Mouse (Mus musculus): ENCODE results near the gene Ccsap. TPM values are rescaled to one million over a fixed set of nuclear protein-coding genes. Genes with fewer than 3 reads are reported as not detected.

Gene Ccsap
- polyA plus RNA-seq, 1 experiment from 2014 or later: 5.7 TPM

- H3K27me3 ChIP-seq: no peaks in the 10 kb centered on the region
- WGBS: 85% methylated on average over 4 of the region's 4 CpGs
- no peak overlapping the region for H3K4me2 ChIP-seq
- H3K9ac ChIP-seq: no peak overlapping the region
- no peaks in the 10 kb centered on the region for H3K9me3 ChIP-seq
- ATAC-seq (ENCODE audit: low FRiP score, low read depth): no peak
- no peaks in the 10 kb centered on the region for H3K36me3 ChIP-seq
- H3K4me3 ChIP-seq: no peak overlapping the region
- H3K4me1 ChIP-seq (replicated peaks): no peaks in the 10 kb centered on the region
- H3K27ac ChIP-seq (replicated peaks): no peak overlapping the region
Observed at GRCm38 (mm10) chr8:123849352-123849751, 10.7 kb downstream of the Ccsap start.

- WGBS: 71% methylated on average over 3 of the region's 3 CpGs
- H3K27me3 ChIP-seq: no peaks in the 10 kb centered on the region
- H3K4me3 ChIP-seq: no peak overlapping the region
- no peaks in the 10 kb centered on the region for H3K4me1 ChIP-seq (replicated peaks)
- no peak overlapping the region for H3K4me2 ChIP-seq
- no peak overlapping the region for H3K27ac ChIP-seq (replicated peaks)
- no peaks in the 10 kb centered on the region for H3K9me3 ChIP-seq
- H3K9ac ChIP-seq: no peak overlapping the region
- ATAC-seq (ENCODE audit: low FRiP score, low read depth): no peak
- no peaks in the 10 kb centered on the region for H3K36me3 ChIP-seq
Observed at GRCm38 (mm10) chr8:123847546-123847945, 12.5 kb downstream of the Ccsap start.

DNA sequence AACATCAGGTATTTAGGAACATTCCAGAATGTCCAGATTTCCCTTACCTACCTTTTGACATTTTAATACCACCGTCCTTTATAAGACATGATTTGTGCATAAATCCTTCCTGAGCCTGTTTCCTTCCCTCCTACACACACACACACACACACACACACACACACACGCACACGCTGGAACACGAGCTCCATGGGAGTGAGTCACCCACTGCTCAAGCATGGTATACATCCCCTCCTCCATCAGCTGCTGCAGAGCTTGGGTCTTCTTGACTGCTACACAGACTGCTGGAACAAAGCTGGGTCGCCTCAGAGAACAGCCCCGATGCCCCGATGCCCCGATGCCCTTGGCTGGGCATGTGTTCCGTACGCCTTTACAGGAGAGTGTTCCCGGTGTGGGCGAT lies 13.5 kb downstream of the Ccsap start:
- no peak overlapping the region for H3K4me3 ChIP-seq
- H3K36me3 ChIP-seq: no peaks in the 10 kb centered on the region
- no peak for ATAC-seq (ENCODE audit: low FRiP score, low read depth)
- H3K9ac ChIP-seq: no peak overlapping the region
- no peak overlapping the region for H3K4me2 ChIP-seq
- no peaks in the 10 kb centered on the region for H3K27me3 ChIP-seq
- H3K9me3 ChIP-seq: no peaks in the 10 kb centered on the region
- 94% methylated on average over 12 of the region's 12 CpGs for WGBS
- H3K27ac ChIP-seq (replicated peaks): no peak overlapping the region
- no peaks in the 10 kb centered on the region for H3K4me1 ChIP-seq (replicated peaks)

- H3K36me3 ChIP-seq: no peaks in the 10 kb centered on the region
- no peaks in the 10 kb centered on the region for H3K9me3 ChIP-seq
- H3K4me2 ChIP-seq: no peak overlapping the region
- H3K27me3 ChIP-seq: no peaks in the 10 kb centered on the region
- WGBS: 93% methylated on average over 10 of the region's 10 CpGs
- no peak overlapping the region for H3K9ac ChIP-seq
- no peak overlapping the region for H3K4me3 ChIP-seq
- no peak overlapping the region for H3K27ac ChIP-seq (replicated peaks)
- ATAC-seq (ENCODE audit: low FRiP score, low read depth): no peak
- no peaks in the 10 kb centered on the region for H3K4me1 ChIP-seq (replicated peaks)
Observed at GRCm38 (mm10) chr8:123845991-123846390, 14.0 kb downstream of the Ccsap start.

GRCm38 (mm10) chr8:123845114-123845513 lies 14.9 kb downstream of the Ccsap start:
- H3K4me1 ChIP-seq (replicated peaks): no peaks in the 10 kb centered on the region
- no peak overlapping the region for H3K4me2 ChIP-seq
- H3K9me3 ChIP-seq: no peaks in the 10 kb centered on the region
- no peak overlapping the region for H3K9ac ChIP-seq
- H3K4me3 ChIP-seq: no peak overlapping the region
- H3K36me3 ChIP-seq: no peaks in the 10 kb centered on the region
- WGBS: 92% methylated on average over 13 of the region's 13 CpGs
- no peak overlapping the region for H3K27ac ChIP-seq (replicated peaks)
- ATAC-seq (ENCODE audit: low FRiP score, low read depth): no peak
- no peaks in the 10 kb centered on the region for H3K27me3 ChIP-seq

GRCm38 (mm10) chr8:123844341-123844740 lies 15.7 kb downstream of the Ccsap start:
- WGBS: 77% methylated on average over 7 of the region's 7 CpGs
- ATAC-seq (ENCODE audit: low FRiP score, low read depth): no peak
- Histone ChIP-seq H3K27me3 (no peaks in the 10 kb centered on the region), H3K4me2 (no peak overlapping the region), H3K9me3 (no peaks in the 10 kb centered on the region), H3K9ac (no peak overlapping the region), H3K27ac (replicated peaks) (no peak overlapping the region), H3K36me3 (no peaks in the 10 kb centered on the region), H3K4me3 (no peak overlapping the region), H3K4me1 (replicated peaks) (no peaks in the 10 kb centered on the region)

GRCm38 (mm10) chr8:123842086-123842485 lies 17.9 kb downstream of the Ccsap start:
- H3K9ac ChIP-seq: no peak overlapping the region
- H3K27ac ChIP-seq (replicated peaks): no peak overlapping the region
- no peaks in the 10 kb centered on the region for H3K27me3 ChIP-seq
- H3K4me1 ChIP-seq (replicated peaks): no peaks in the 10 kb centered on the region
- H3K4me2 ChIP-seq: no peak overlapping the region
- 88% methylated on average over 12 of the region's 12 CpGs for WGBS
- ATAC-seq (ENCODE audit: low FRiP score, low read depth): no peak
- peaks cover 5% of the 10 kb centered on the region; the same call in 1 of the 2 replicates for H3K36me3 ChIP-seq
- no peak overlapping the region for H3K4me3 ChIP-seq
- no peaks in the 10 kb centered on the region for H3K9me3 ChIP-seq

DNA sequence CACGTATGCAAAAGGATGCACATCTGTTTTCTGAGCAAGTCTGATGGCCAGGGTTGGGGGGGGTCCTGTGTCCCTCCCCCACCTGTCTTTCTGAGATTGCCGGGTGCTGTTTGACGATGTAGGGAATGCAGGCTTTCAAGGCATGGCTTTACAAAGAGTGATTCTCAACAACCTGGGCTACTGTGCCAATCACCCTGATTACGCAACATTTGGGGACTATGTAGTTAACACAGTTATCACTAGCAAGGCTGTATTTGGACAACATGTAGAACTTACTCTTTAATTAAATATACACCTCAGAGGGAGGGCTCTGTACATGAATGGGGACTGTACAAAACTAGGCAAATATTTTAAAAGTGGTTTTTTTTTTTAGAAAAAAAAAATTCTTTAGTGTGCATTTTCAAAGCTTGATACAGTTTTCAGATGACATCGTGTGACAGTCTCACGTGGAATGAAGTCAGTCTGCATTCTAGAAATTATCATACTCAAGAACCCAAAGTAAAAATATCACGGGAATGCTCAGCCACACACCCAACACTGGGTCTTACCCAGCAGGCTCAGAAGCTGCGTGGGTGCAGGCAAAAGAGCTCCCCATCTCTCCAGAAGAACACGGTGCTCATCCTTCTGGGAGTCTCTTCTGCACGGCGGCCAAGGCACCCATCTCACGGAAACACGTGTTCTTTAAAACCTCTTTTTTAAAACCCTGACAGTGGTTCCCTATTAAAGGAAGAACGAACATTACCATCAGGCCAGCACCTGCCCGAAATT lies 19.2 kb downstream of the Ccsap start:
- peaks cover 5% of the 10 kb centered on the region; the same call in 1 of the 2 replicates for H3K36me3 ChIP-seq
- H3K4me3 ChIP-seq: no peak overlapping the region
- no peaks in the 10 kb centered on the region for H3K9me3 ChIP-seq
- 94% methylated on average over 15 of the region's 15 CpGs for WGBS
- no peaks in the 10 kb centered on the region for H3K27me3 ChIP-seq
- no peak for ATAC-seq (ENCODE audit: low FRiP score, low read depth)
- no peak overlapping the region for H3K9ac ChIP-seq
- no peak overlapping the region for H3K4me2 ChIP-seq
- H3K4me1 ChIP-seq (replicated peaks): no peaks in the 10 kb centered on the region
- no peak overlapping the region for H3K27ac ChIP-seq (replicated peaks)

- no peaks in the 10 kb centered on the region for H3K27me3 ChIP-seq
- peaks cover 25% of the 10 kb centered on the region for H3K36me3 ChIP-seq
- 77% methylated on average over 9 of the region's 9 CpGs for WGBS
- H3K27ac ChIP-seq (replicated peaks): no peak overlapping the region
- H3K4me2 ChIP-seq: no peak overlapping the region
- H3K9me3 ChIP-seq: no peaks in the 10 kb centered on the region
- no peak overlapping the region for H3K4me3 ChIP-seq
- H3K4me1 ChIP-seq (replicated peaks): no peaks in the 10 kb centered on the region
- no peak for ATAC-seq (ENCODE audit: low FRiP score, low read depth)
- no peak overlapping the region for H3K9ac ChIP-seq
Observed at GRCm38 (mm10) chr8:123838496-123838895, 21.5 kb downstream of the Ccsap start.

- H3K27me3 ChIP-seq: no peaks in the 10 kb centered on the region
- H3K4me3 ChIP-seq: no peak overlapping the region
- no peak for ATAC-seq (ENCODE audit: low FRiP score, low read depth)
- H3K4me2 ChIP-seq: no peak overlapping the region
- peaks cover 45% of the 10 kb centered on the region for H3K36me3 ChIP-seq
- no peaks in the 10 kb centered on the region for H3K9me3 ChIP-seq
- H3K4me1 ChIP-seq (replicated peaks): no peaks in the 10 kb centered on the region
- 88% methylated on average over 6 of the region's 6 CpGs for WGBS
- no peak overlapping the region for H3K27ac ChIP-seq (replicated peaks)
- no peak overlapping the region for H3K9ac ChIP-seq
Observed at GRCm38 (mm10) chr8:123836354-123836753, 23.7 kb downstream of the Ccsap start.

DNA sequence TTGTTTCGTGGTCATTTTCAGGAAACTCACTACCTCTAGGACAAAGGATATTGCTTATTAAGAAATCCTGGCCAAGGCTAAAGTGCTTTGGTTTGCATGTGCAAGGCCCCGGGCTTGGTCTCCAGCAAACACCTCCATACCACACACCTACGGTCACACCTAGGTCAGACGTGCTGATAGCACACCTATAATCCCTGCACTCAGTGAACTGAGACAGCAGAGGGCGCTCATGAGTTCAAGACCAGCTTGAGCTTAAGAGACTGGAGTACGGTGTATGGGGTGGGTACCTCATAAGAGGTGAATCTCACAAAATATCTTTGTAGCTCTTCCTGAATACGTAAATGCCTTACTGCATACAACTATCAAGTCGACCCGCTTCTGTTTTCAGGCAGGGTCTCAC lies 24.6 kb downstream of the Ccsap start:
- H3K4me2 ChIP-seq: no peak overlapping the region
- H3K36me3 ChIP-seq: peaks cover 54% of the 10 kb centered on the region
- no peak overlapping the region for H3K9ac ChIP-seq
- no peaks in the 10 kb centered on the region for H3K4me1 ChIP-seq (replicated peaks)
- ATAC-seq (ENCODE audit: low FRiP score, low read depth): 0 out of 2 replicates have a peak, but pooled peaks have one; percentile 38
- H3K27ac ChIP-seq (replicated peaks): no peak overlapping the region
- H3K4me3 ChIP-seq: no peak overlapping the region
- H3K27me3 ChIP-seq: no peaks in the 10 kb centered on the region
- WGBS: 61% methylated on average over 9 of the region's 9 CpGs
- H3K9me3 ChIP-seq: no peaks in the 10 kb centered on the region

- Histone ChIP-seq H3K27ac (replicated peaks) (no peak overlapping the region), H3K4me1 (replicated peaks) (no peaks in the 10 kb centered on the region), H3K4me3 (no peak overlapping the region), H3K27me3 (no peaks in the 10 kb centered on the region), H3K9me3 (no peaks in the 10 kb centered on the region), H3K9ac (no peak overlapping the region), H3K4me2 (no peak overlapping the region), H3K36me3 (peaks cover 80% of the 10 kb centered on the region)
- WGBS: 98% methylated on average over 4 of the region's 4 CpGs
- ATAC-seq (ENCODE audit: low FRiP score, low read depth): no peak
Observed at GRCm38 (mm10) chr8:123832757-123833156, 27.3 kb downstream of the Ccsap start.

DNA sequence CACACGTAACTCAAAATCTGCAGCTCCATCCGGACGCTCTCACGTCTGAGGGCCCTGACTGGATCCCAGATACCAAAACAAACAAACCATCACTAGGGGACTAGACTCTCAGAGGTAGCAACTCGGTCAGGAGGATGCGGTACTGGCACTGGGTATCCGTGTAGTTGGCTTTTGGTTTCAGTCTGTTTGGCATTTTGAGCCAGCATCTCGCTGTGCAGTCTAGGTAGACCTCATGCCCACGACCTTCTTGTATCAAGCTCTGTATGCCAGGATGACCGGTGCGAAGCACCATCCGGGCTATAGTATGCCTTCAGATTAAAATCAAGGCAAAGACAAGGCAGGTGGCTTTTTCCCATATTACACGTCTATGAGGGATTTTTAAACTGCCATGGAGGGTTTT lies 32.5 kb downstream of the Ccsap start:
- peaks cover 58% of the 10 kb centered on the region for H3K36me3 ChIP-seq
- H3K27me3 ChIP-seq: no peaks in the 10 kb centered on the region
- no peak overlapping the region for H3K4me2 ChIP-seq
- no peaks in the 10 kb centered on the region for H3K4me1 ChIP-seq (replicated peaks)
- ATAC-seq (ENCODE audit: low FRiP score, low read depth): no peak
- H3K4me3 ChIP-seq: no peak overlapping the region
- WGBS: 92% methylated on average over 13 of the region's 13 CpGs
- no peaks in the 10 kb centered on the region for H3K9me3 ChIP-seq
- no peak overlapping the region for H3K9ac ChIP-seq
- no peak overlapping the region for H3K27ac ChIP-seq (replicated peaks)
